Mouse (Mus musculus) forebrain, postnatal 0 days (tissue): ENCODE measurements at regions not wholly inside any gene's neighbourhood (a gene's known extent, or its start where the extent isn't known, plus 50 kb on each side); places are given as distances from the start of the nearest gene placed in this dataset.

ENCODE experiments used
- ATAC-seq: fragments of 200-750 bp; cut with Nextera tagmentation; 2 replicates; pipeline ENCODE4 v1.8.0; 2017; ENCODE audit warnings: mild to moderate bottlenecking, moderate library complexity
- DNase-seq: peaks from one replicate; pipeline ENCODE4 v3.0.0-alpha.2; 2015
- H3K27ac ChIP-seq: fragments of 300-500 bp; sonication (generic); 2 replicates; pipeline ENCODE4 v1.5.1; 2014; ENCODE audit warnings: low read depth, mild to moderate bottlenecking, antibody characterized with exemption, low read length, moderate library complexity, mixed read lengths
- H3K27me3 ChIP-seq: fragments of 300-500 bp; sonication (generic); 2 replicates; pipeline ENCODE4 v1.6.1; 2014; ENCODE audit warnings: mild to moderate bottlenecking, low read length, mixed read lengths; ENCODE audit not compliant: insufficient read depth
- H3K36me3 ChIP-seq: fragments of 300-500 bp; sonication (generic); 2 replicates; pipeline ENCODE4 v1.6.1; 2014; ENCODE audit warnings: mild to moderate bottlenecking, moderate library complexity; ENCODE audit not compliant: insufficient read depth
- H3K4me1 ChIP-seq: fragments of 300-500 bp; sonication (generic); 2 replicates; pipeline ENCODE4 v1.6.1; 2014; ENCODE audit warnings: antibody characterized with exemption; ENCODE audit not compliant: insufficient read depth
- H3K4me2 ChIP-seq: fragments of 300-500 bp; sonication (generic); 2 replicates; pipeline ENCODE4 v1.6.1; 2014; ENCODE audit warnings: low read depth, mild to moderate bottlenecking, moderate library complexity
- H3K4me3 ChIP-seq: fragments of 300-500 bp; sonication (generic); 2 replicates; pipeline ENCODE4 v1.5.1; 2014; ENCODE audit warnings: low read depth, low read length, mixed read lengths
- H3K9ac ChIP-seq: fragments of 300-500 bp; sonication (generic); 2 replicates; pipeline ENCODE4 v1.6.1; 2014; ENCODE audit warnings: mild to moderate bottlenecking
- H3K9me3 ChIP-seq: fragments of 300-500 bp; sonication (generic); 2 replicates; pipeline ENCODE4 v1.6.1; 2016; ENCODE audit warnings: low read length
- CTCF ChIP-seq: sonication (generic); IDR thresholded peaks from 2 replicates; pipeline ENCODE4 v1.5.1; 2016; ENCODE audit warnings: antibody characterized with exemption, control low read depth, low read depth
- WGBS: fragments of 180-500 bp; shearing (Covaris S2); extraction: QIAGEN DNeasy Blood & Tissue Kit; methylation state at CpG from one replicate; pipeline ENCODE4 v1.1.7; 2014; 5-methylcytosine and 5-hydroxymethylcytosine counted together

- peak; percentile 82 for TF ChIP-seq CTCF
- no peak overlapping the region for H3K4me3 ChIP-seq
- H3K36me3 ChIP-seq, result no peaks in the 10 kb centered on the region
- H3K9me3 ChIP-seq, result no peaks in the 10 kb centered on the region
- 45% methylated on average over 10 of the region's 10 CpGs for WGBS
- H3K4me2 ChIP-seq, result no peak overlapping the region
- 0 out of 2 replicates have a peak, but pooled peaks cover 3% of the 10 kb centered on the region for H3K4me1 ChIP-seq
- ATAC-seq (peak; percentile 81), DNase-seq (peak; percentile 82)
- H3K9ac ChIP-seq, result no peak overlapping the region
- no peak overlapping the region for H3K27ac ChIP-seq
- no peaks in the 10 kb centered on the region for H3K27me3 ChIP-seq
Observed at GRCm38 (mm10) chr4:152731988-152732387, 254.3 kb upstream of the Kcnab2 start.

GRCm38 (mm10) chr4:152731082-152731720, 253.5 kb upstream of the Kcnab2 start:
- ATAC-seq (0 out of 2 replicates have a peak, but pooled peaks have one; percentile 14), DNase-seq (no peak)
- TF ChIP-seq CTCF, result no peak
- 53% methylated on average over 10 of the region's 10 CpGs for WGBS
- Histone ChIP-seq H3K4me1 (0 out of 2 replicates have a peak, but pooled peaks cover 3% of the 10 kb centered on the region), H3K4me3 (no peak overlapping the region), H3K27me3 (no peaks in the 10 kb centered on the region), H3K27ac (no peak overlapping the region), H3K4me2 (no peak overlapping the region), H3K9ac (no peak overlapping the region), H3K9me3 (no peaks in the 10 kb centered on the region), H3K36me3 (no peaks in the 10 kb centered on the region)

GRCm38 (mm10) chr4:152729421-152729820, 251.8 kb upstream of the Kcnab2 start:
- Histone ChIP-seq H3K36me3 (no peaks in the 10 kb centered on the region), H3K27ac (no peak overlapping the region), H3K4me1 (peaks cover 12% of the 10 kb centered on the region; the same call in 1 of the 2 replicates), H3K9me3 (no peaks in the 10 kb centered on the region), H3K9ac (no peak overlapping the region), H3K4me3 (no peak overlapping the region), H3K4me2 (no peak overlapping the region), H3K27me3 (no peaks in the 10 kb centered on the region)
- WGBS, result 89% methylated on average over 6 of the region's 6 CpGs
- DNase-seq (no peak), ATAC-seq (no peak)
- no peak for TF ChIP-seq CTCF

GRCm38 (mm10) chr4:152725881-152726280, 248.2 kb upstream of the Kcnab2 start:
- Histone ChIP-seq H3K4me3 (no peak overlapping the region), H3K9me3 (no peaks in the 10 kb centered on the region), H3K36me3 (no peaks in the 10 kb centered on the region), H3K4me1 (peaks cover 10% of the 10 kb centered on the region; the same call in 1 of the 2 replicates), H3K9ac (no peak overlapping the region), H3K27me3 (no peaks in the 10 kb centered on the region), H3K4me2 (no peak overlapping the region), H3K27ac (no peak overlapping the region; the same call in 1 of the 2 replicates)
- DNase-seq (peak; percentile 63), ATAC-seq (peak; percentile 75)
- WGBS, result 8% methylated on average over 5 of the region's 5 CpGs
- TF ChIP-seq CTCF, result no peak

- TF ChIP-seq CTCF, result no peak
- no peak overlapping the region for H3K9ac ChIP-seq
- H3K4me1 ChIP-seq, result peaks cover 10% of the 10 kb centered on the region; the same call in 1 of the 2 replicates
- ATAC-seq (no peak), DNase-seq (no peak)
- no peaks in the 10 kb centered on the region for H3K36me3 ChIP-seq
- H3K27me3 ChIP-seq, result no peaks in the 10 kb centered on the region
- H3K4me2 ChIP-seq, result no peak overlapping the region
- no peaks in the 10 kb centered on the region for H3K9me3 ChIP-seq
- H3K27ac ChIP-seq, result peak overlapping the region; percentile 21; the same call in 1 of the 2 replicates
- 17% methylated on average over 6 of the region's 6 CpGs for WGBS
- no peak overlapping the region for H3K4me3 ChIP-seq
Observed at GRCm38 (mm10) chr4:152725423-152725822, 247.8 kb upstream of the Kcnab2 start.

GRCm38 (mm10) chr4:152724741-152725140, 247.1 kb upstream of the Kcnab2 start:
- no peak for DNase-seq
- WGBS, result 75% methylated on average over 7 of the region's 7 CpGs
- Histone ChIP-seq H3K36me3 (no peaks in the 10 kb centered on the region), H3K9me3 (no peaks in the 10 kb centered on the region), H3K9ac (no peak overlapping the region), H3K27me3 (no peaks in the 10 kb centered on the region), H3K4me3 (no peak overlapping the region), H3K27ac (no peak overlapping the region), H3K4me1 (peaks cover 10% of the 10 kb centered on the region; the same call in 1 of the 2 replicates), H3K4me2 (no peak overlapping the region)
- ATAC-seq, result no peak
- no peak for TF ChIP-seq CTCF

GRCm38 (mm10) chr4:152724026-152724425, 246.4 kb upstream of the Kcnab2 start:
- H3K27me3 ChIP-seq, result no peaks in the 10 kb centered on the region
- no peak overlapping the region for H3K9ac ChIP-seq
- ATAC-seq (no peak), DNase-seq (no peak)
- no peak overlapping the region for H3K4me2 ChIP-seq
- no peak overlapping the region for H3K27ac ChIP-seq
- WGBS, result 67% methylated on average over 10 of the region's 10 CpGs
- H3K4me3 ChIP-seq, result no peak overlapping the region
- TF ChIP-seq CTCF, result no peak
- H3K9me3 ChIP-seq, result no peaks in the 10 kb centered on the region
- peaks cover 10% of the 10 kb centered on the region; the same call in 1 of the 2 replicates for H3K4me1 ChIP-seq
- H3K36me3 ChIP-seq, result no peaks in the 10 kb centered on the region
